Mouse (Mus musculus) intestine, embryonic 16.5 days (tissue): ENCODE measurements around the gene Pars2. TPM values are rescaled to one million over a fixed set of nuclear protein-coding genes. Genes with fewer than 3 reads are reported as not detected.

Experiments
- ATAC-seq: fragments of 200-750 bp; cut with Nextera tagmentation; 2 replicates; pipeline ENCODE4 v1.8.0; 2017; ENCODE audit warnings: moderate TSS enrichment, moderate library complexity
- H3K27ac ChIP-seq: fragments of 300-500 bp; sonication (generic); 2 replicates; pipeline ENCODE4 v1.5.1; 2014; ENCODE audit warnings: mild to moderate bottlenecking, low read length
- H3K27me3 ChIP-seq: fragments of 300-500 bp; sonication (generic); replicated peaks from 2 replicates; pipeline ENCODE4 v1.6.1; 2014; ENCODE audit warnings: low read length, control low read depth, mixed read lengths; ENCODE audit not compliant: control insufficient read depth, insufficient read depth
- H3K36me3 ChIP-seq: fragments of 300-500 bp; sonication (generic); 2 replicates; pipeline ENCODE4 v1.6.1; 2014; ENCODE audit warnings: low read length, control low read depth; ENCODE audit not compliant: control insufficient read depth, insufficient read depth
- H3K4me1 ChIP-seq: fragments of 300-500 bp; sonication (generic); 2 replicates; pipeline ENCODE4 v1.6.1; 2014; ENCODE audit warnings: low read length, control low read depth, mixed read lengths; ENCODE audit not compliant: control insufficient read depth, insufficient read depth
- H3K4me2 ChIP-seq: fragments of 300-500 bp; sonication (generic); 2 replicates; pipeline ENCODE4 v1.6.1; 2014; ENCODE audit warnings: low read depth, low read length, control low read depth
- H3K4me3 ChIP-seq: fragments of 300-500 bp; sonication (generic); 2 replicates; pipeline ENCODE4 v1.5.1; 2014; ENCODE audit warnings: mild to moderate bottlenecking, low read length
- H3K9ac ChIP-seq: fragments of 300-500 bp; sonication (generic); 2 replicates; pipeline ENCODE4 v1.6.1; 2014; ENCODE audit warnings: low read depth, low read length
- H3K9me3 ChIP-seq: fragments of 300-500 bp; sonication (generic); 2 replicates; pipeline ENCODE4 v1.6.1; 2016; ENCODE audit warnings: low read length, control low read depth; ENCODE audit not compliant: control insufficient read depth
- WGBS: fragments of 180-500 bp; shearing (Covaris S2); extraction: QIAGEN DNeasy Blood & Tissue Kit; methylation state at CpG from one replicate; pipeline ENCODE4 v1.1.7; 2014; 5-methylcytosine and 5-hydroxymethylcytosine counted together
- polyA plus RNA-seq: library from polyadenylated mRNA; unstranded; fragments of >200 nt; fragmentation: Nextera tagmentation; extraction: Ambion mirVana; gene quantifications from 2 replicates; pipeline ENCODE4 v1.2.1, GENCODE M21; 2015

The Pars2 gene
- polyA plus RNA-seq, 1 experiment from 2014 or later: 15.9 TPM

- Histone ChIP-seq H3K36me3 (no peaks in the 10 kb centered on the region), H3K9me3 (no peaks in the 10 kb centered on the region), H3K9ac (no peak overlapping the region), H3K4me1 (peaks cover 15% of the 10 kb centered on the region), H3K27ac (peak overlapping the region; percentile 23; the same call in 1 of the 2 replicates), H3K27me3 (peaks cover 14% of the 10 kb centered on the region; the same call in 1 of the 2 replicates), H3K4me3 (no peak overlapping the region), H3K4me2 (no peak overlapping the region)
- peak; percentile 36 for ATAC-seq
- 77% methylated on average over 4 of the region's 4 CpGs for WGBS
These were observed 32.0 kb upstream of the Pars2 start for GRCm38 (mm10) chr4:106618898-106619297.

- peak; percentile 88 for ATAC-seq
- 54% methylated on average over 3 of the region's 3 CpGs for WGBS
These were observed 29.4 kb upstream of the Pars2 start for GRCm38 (mm10) chr4:106621428-106621827.

GRCm38 (mm10) chr4:106622030-106622493 is 28.8 kb upstream of the Pars2 start, which contains the start of gene Ttc22:
Gene Ttc22, plus strand, starts transcription at chr4:106622432.
- Histone ChIP-seq H3K9me3 (no peaks in the 10 kb centered on the region), H3K4me1 (peaks cover 13% of the 10 kb centered on the region), H3K9ac (peak within 1 kb of the TSS; percentile 67), H3K4me3 (peak within 1 kb of the TSS; percentile 50), H3K27ac (peak within 1 kb of the TSS; percentile 94), H3K36me3 (no peaks in the 10 kb centered on the region), H3K4me2 (peak within 1 kb of the TSS; percentile 62), H3K27me3 (peaks cover 17% of the 10 kb centered on the region; the same call in 1 of the 2 replicates)
- ATAC-seq: peak; percentile 88
- 14% methylated on average over 16 of the region's 16 CpGs for WGBS

More at GRCm38 (mm10) chr4:106621428-106621827, 29.4 kb upstream of the Pars2 start:
- Histone ChIP-seq H3K27me3 (peaks cover 17% of the 10 kb centered on the region; the same call in 1 of the 2 replicates), H3K4me2 (peak overlapping the region; percentile 62), H3K9me3 (no peaks in the 10 kb centered on the region), H3K27ac (peak overlapping the region; percentile 94), H3K36me3 (no peaks in the 10 kb centered on the region), H3K4me3 (peak overlapping the region; percentile 50), H3K9ac (peak overlapping the region; percentile 67), H3K4me1 (peaks cover 15% of the 10 kb centered on the region)

- H3K4me2 ChIP-seq: peak overlapping the region; percentile 62
- peak overlapping the region; percentile 94 for H3K27ac ChIP-seq
- no peak for ATAC-seq
- peaks cover 8% of the 10 kb centered on the region for H3K4me1 ChIP-seq
- WGBS: 35% methylated on average over 28 of the region's 28 CpGs
- peak overlapping the region; percentile 50 for H3K4me3 ChIP-seq
- H3K9me3 ChIP-seq: no peaks in the 10 kb centered on the region
- H3K27me3 ChIP-seq: peaks cover 17% of the 10 kb centered on the region; the same call in 1 of the 2 replicates
- no peaks in the 10 kb centered on the region for H3K36me3 ChIP-seq
- H3K9ac ChIP-seq: peak overlapping the region; percentile 67
These were observed 28.2 kb upstream of the Pars2 start for GRCm38 (mm10) chr4:106622712-106623111.

GRCm38 (mm10) chr4:106624271-106624670 is 26.6 kb upstream of the Pars2 start:
- peak overlapping the region; percentile 62 for H3K4me2 ChIP-seq
- H3K9me3 ChIP-seq: no peaks in the 10 kb centered on the region
- H3K9ac ChIP-seq: no peak overlapping the region
- H3K4me3 ChIP-seq: peak overlapping the region; percentile 12
- no peak for ATAC-seq
- peaks cover 17% of the 10 kb centered on the region; the same call in 1 of the 2 replicates for H3K27me3 ChIP-seq
- 88% methylated on average over 10 of the region's 10 CpGs for WGBS
- no peak overlapping the region for H3K27ac ChIP-seq
- H3K4me1 ChIP-seq: peaks cover 17% of the 10 kb centered on the region
- H3K36me3 ChIP-seq: no peaks in the 10 kb centered on the region

- Histone ChIP-seq H3K9ac (no peak overlapping the region), H3K9me3 (no peaks in the 10 kb centered on the region), H3K27me3 (peaks cover 4% of the 10 kb centered on the region; the same call in 1 of the 2 replicates), H3K27ac (peak overlapping the region; percentile 92), H3K4me1 (peaks cover 23% of the 10 kb centered on the region), H3K4me3 (no peak overlapping the region), H3K36me3 (no peaks in the 10 kb centered on the region), H3K4me2 (no peak overlapping the region)
- no peak for ATAC-seq
- WGBS: 82% methylated on average over 5 of the region's 5 CpGs
These were observed 23.1 kb upstream of the Pars2 start for GRCm38 (mm10) chr4:106627809-106628208.

GRCm38 (mm10) chr4:106628650-106629360 is 22.1 kb upstream of the Pars2 start:
- no peaks in the 10 kb centered on the region for H3K9me3 ChIP-seq
- no peak overlapping the region for H3K4me3 ChIP-seq
- peak overlapping the region; percentile 32 for H3K4me2 ChIP-seq
- no peaks in the 10 kb centered on the region for H3K36me3 ChIP-seq
- H3K27ac ChIP-seq: peak overlapping the region; percentile 92
- peak; percentile 92 for ATAC-seq
- 0 out of 2 replicates have a peak, but pooled peaks cover 3% of the 10 kb centered on the region for H3K27me3 ChIP-seq
- peaks cover 26% of the 10 kb centered on the region; the same call in 1 of the 2 replicates for H3K4me1 ChIP-seq
- 0 out of 2 replicates have a peak overlapping the region, but pooled peaks have one; percentile 38 for H3K9ac ChIP-seq
- WGBS: 32% methylated on average over 9 of the region's 9 CpGs

GRCm38 (mm10) chr4:106629374-106629773 is 21.5 kb upstream of the Pars2 start:
- 0 out of 2 replicates have a peak overlapping the region, but pooled peaks have one; percentile 38 for H3K9ac ChIP-seq
- no peak overlapping the region for H3K4me3 ChIP-seq
- 52% methylated on average over 5 of the region's 5 CpGs for WGBS
- 0 out of 2 replicates have a peak, but pooled peaks cover 3% of the 10 kb centered on the region for H3K27me3 ChIP-seq
- no peaks in the 10 kb centered on the region for H3K36me3 ChIP-seq
- H3K27ac ChIP-seq: peak overlapping the region; percentile 92
- H3K9me3 ChIP-seq: no peaks in the 10 kb centered on the region
- peak; percentile 50 for ATAC-seq
- H3K4me2 ChIP-seq: peak overlapping the region; percentile 26
- peaks cover 26% of the 10 kb centered on the region; the same call in 1 of the 2 replicates for H3K4me1 ChIP-seq
